Mouse (Mus musculus) kidney, embryonic 14.5 days (tissue): ENCODE results near the gene Cdk14. TPM values are rescaled to one million over a fixed set of nuclear protein-coding genes. Genes with fewer than 3 reads are reported as not detected.

Experiments
- ATAC-seq: fragments of 200-750 bp; cut with Nextera tagmentation; 2 replicates; pipeline ENCODE4 v1.8.0; 2017; ENCODE audit warnings: moderate number of reproducible peaks, mild to moderate bottlenecking, moderate TSS enrichment, moderate library complexity; ENCODE audit not compliant: low FRiP score, low TSS enrichment
- H3K27ac ChIP-seq: fragments of 300-500 bp; sonication (generic); 2 replicates; pipeline ENCODE4 v1.5.1; 2014; ENCODE audit warnings: low read depth, mild to moderate bottlenecking, low read length, moderate library complexity, mixed read lengths
- H3K27me3 ChIP-seq: fragments of 300-500 bp; sonication (generic); 2 replicates; pipeline ENCODE4 v1.6.1; 2014; ENCODE audit warnings: mild to moderate bottlenecking, low read length; ENCODE audit not compliant: control insufficient read depth, insufficient read depth
- H3K36me3 ChIP-seq: fragments of 300-500 bp; sonication (generic); 2 replicates; pipeline ENCODE4 v1.6.1; 2014; ENCODE audit warnings: low read length, mixed read lengths; ENCODE audit not compliant: control insufficient read depth, insufficient read depth
- H3K4me1 ChIP-seq: fragments of 300-500 bp; sonication (generic); 2 replicates; pipeline ENCODE4 v1.6.1; 2014; ENCODE audit warnings: low read length, mixed read lengths; ENCODE audit not compliant: control insufficient read depth, insufficient read depth
- H3K4me2 ChIP-seq: fragments of 300-500 bp; sonication (generic); replicated peaks from 2 replicates; pipeline ENCODE4 v1.6.1; 2014; ENCODE audit warnings: low read depth, mild to moderate bottlenecking, low read length
- H3K4me3 ChIP-seq: fragments of 300-500 bp; sonication (generic); 2 replicates; pipeline ENCODE4 v1.5.1; 2014; ENCODE audit warnings: mild to moderate bottlenecking, low read length
- H3K9ac ChIP-seq: fragments of 300-500 bp; sonication (generic); 2 replicates; pipeline ENCODE4 v1.6.1; 2014; ENCODE audit warnings: low read depth, mild to moderate bottlenecking, low read length, moderate library complexity
- H3K9me3 ChIP-seq: fragments of 300-500 bp; sonication (generic); 2 replicates; pipeline ENCODE4 v1.6.1; 2016; ENCODE audit warnings: low read length; ENCODE audit not compliant: control insufficient read depth
- WGBS: fragments of 180-500 bp; shearing (Covaris S2); extraction: QIAGEN DNeasy Blood & Tissue Kit; methylation state at CpG from one replicate; pipeline ENCODE4 v1.1.7; 2014; 5-methylcytosine and 5-hydroxymethylcytosine counted together
- polyA plus RNA-seq: library from polyadenylated mRNA; unstranded; fragments of >200 nt; fragmentation: Nextera tagmentation; extraction: Ambion mirVana; gene quantifications from 2 replicates; pipeline ENCODE4 v1.2.1, GENCODE M21; 2014

The Cdk14 gene
- polyA plus RNA-seq, 1 experiment from 2014 or later, result 18.9 TPM

- Histone ChIP-seq H3K9me3 (no peaks in the 10 kb centered on the region), H3K27me3 (no peaks in the 10 kb centered on the region), H3K4me3 (no peak overlapping the region), H3K36me3 (no peaks in the 10 kb centered on the region), H3K9ac (no peak overlapping the region), H3K4me1 (peaks cover 12% of the 10 kb centered on the region), H3K27ac (peak overlapping the region; percentile 69; the same call in 1 of the 2 replicates), H3K4me2 (no peak overlapping the region)
- ATAC-seq, result peak; percentile 91
- 14% methylated on average over 13 of the region's 13 CpGs for WGBS
Observed at GRCm38 (mm10) chr5:4834819-4835480, 585.2 kb downstream of the Cdk14 start.

- Histone ChIP-seq H3K9ac (no peak overlapping the region), H3K27ac (no peak overlapping the region), H3K4me2 (no peak overlapping the region), H3K9me3 (no peaks in the 10 kb centered on the region), H3K4me1 (peaks cover 12% of the 10 kb centered on the region), H3K27me3 (no peaks in the 10 kb centered on the region), H3K4me3 (no peak overlapping the region), H3K36me3 (no peaks in the 10 kb centered on the region)
- whole genome bisulfite sequencing, result 29% methylated on average over 11 of the region's 11 CpGs
- ATAC-seq, result no peak
Observed at GRCm38 (mm10) chr5:4833940-4834339, 586.2 kb downstream of the Cdk14 start.

- Histone ChIP-seq H3K4me2 (no peak overlapping the region), H3K4me1 (0 out of 2 replicates have a peak, but pooled peaks cover under 1% of the 10 kb centered on the region), H3K36me3 (no peaks in the 10 kb centered on the region), H3K9me3 (no peaks in the 10 kb centered on the region), H3K27me3 (no peaks in the 10 kb centered on the region), H3K4me3 (no peak overlapping the region), H3K27ac (no peak overlapping the region), H3K9ac (no peak overlapping the region)
- 70% methylated on average over 2 of the region's 2 CpGs for WGBS
- no peak for ATAC-seq
Observed at GRCm38 (mm10) chr5:4826886-4827285, 593.2 kb downstream of the Cdk14 start.

- H3K4me2 ChIP-seq, result no peak overlapping the region
- ATAC-seq, result peak; percentile 91; the same call in 1 of the 2 replicates
- H3K4me1 ChIP-seq, result 0 out of 2 replicates have a peak, but pooled peaks cover 7% of the 10 kb centered on the region
- no peaks in the 10 kb centered on the region for H3K27me3 ChIP-seq
- no peaks in the 10 kb centered on the region for H3K36me3 ChIP-seq
- H3K4me3 ChIP-seq, result no peak overlapping the region
- no peak overlapping the region; the same call in 1 of the 2 replicates for H3K27ac ChIP-seq
- no peak overlapping the region for H3K9ac ChIP-seq
- 47% methylated on average over 7 of the region's 7 CpGs for WGBS
- H3K9me3 ChIP-seq, result no peaks in the 10 kb centered on the region
Observed at GRCm38 (mm10) chr5:4825951-4826350, 594.2 kb downstream of the Cdk14 start.

- Histone ChIP-seq H3K4me3 (no peak overlapping the region), H3K9me3 (no peaks in the 10 kb centered on the region), H3K27ac (no peak overlapping the region), H3K9ac (no peak overlapping the region), H3K4me1 (0 out of 2 replicates have a peak, but pooled peaks cover 7% of the 10 kb centered on the region), H3K4me2 (no peak overlapping the region), H3K27me3 (no peaks in the 10 kb centered on the region), H3K36me3 (no peaks in the 10 kb centered on the region)
- ATAC-seq, result no peak; the same call in 1 of the 2 replicates
- WGBS, result 82% methylated on average over 4 of the region's 4 CpGs
Observed at GRCm38 (mm10) chr5:4825076-4825475, 595.0 kb downstream of the Cdk14 start.

GRCm38 (mm10) chr5:4824171-4824570 lies 595.9 kb downstream of the Cdk14 start:
- H3K27me3 ChIP-seq, result no peaks in the 10 kb centered on the region
- no peak overlapping the region for H3K4me3 ChIP-seq
- no peak overlapping the region for H3K4me2 ChIP-seq
- no peaks in the 10 kb centered on the region for H3K36me3 ChIP-seq
- H3K9me3 ChIP-seq, result no peaks in the 10 kb centered on the region
- 0 out of 2 replicates have a peak, but pooled peaks cover 7% of the 10 kb centered on the region for H3K4me1 ChIP-seq
- no peak overlapping the region for H3K9ac ChIP-seq
- 61% methylated on average over 1 of the region's 1 CpGs for WGBS
- no peak for ATAC-seq
- no peak overlapping the region for H3K27ac ChIP-seq

- Histone ChIP-seq H3K27ac (no peak overlapping the region), H3K4me1 (0 out of 2 replicates have a peak, but pooled peaks cover 7% of the 10 kb centered on the region), H3K9me3 (no peaks in the 10 kb centered on the region), H3K36me3 (no peaks in the 10 kb centered on the region), H3K4me2 (no peak overlapping the region), H3K27me3 (no peaks in the 10 kb centered on the region), H3K9ac (no peak overlapping the region), H3K4me3 (no peak overlapping the region)
- 42% methylated on average over 2 of the region's 2 CpGs for WGBS
- ATAC-seq, result no peak
Observed at GRCm38 (mm10) chr5:4822041-4822440, 598.1 kb downstream of the Cdk14 start.

- peak; percentile 43; the same call in 1 of the 2 replicates for ATAC-seq
- WGBS, result 14% methylated on average over 8 of the region's 8 CpGs
- 0 out of 2 replicates have a peak, but pooled peaks cover 7% of the 10 kb centered on the region for H3K4me1 ChIP-seq
- no peaks in the 10 kb centered on the region for H3K27me3 ChIP-seq
- H3K27ac ChIP-seq, result no peak overlapping the region
- no peaks in the 10 kb centered on the region for H3K36me3 ChIP-seq
- H3K9ac ChIP-seq, result no peak overlapping the region
- no peak overlapping the region for H3K4me3 ChIP-seq
- H3K4me2 ChIP-seq, result no peak overlapping the region; the same call in 1 of the 2 replicates
- H3K9me3 ChIP-seq, result no peaks in the 10 kb centered on the region
Observed at GRCm38 (mm10) chr5:4821368-4821771, 598.7 kb downstream of the Cdk14 start.

- 83% methylated on average over 5 of the region's 5 CpGs for WGBS
- Histone ChIP-seq H3K27ac (no peak overlapping the region), H3K9ac (no peak overlapping the region), H3K36me3 (no peaks in the 10 kb centered on the region), H3K4me3 (no peak overlapping the region), H3K27me3 (no peaks in the 10 kb centered on the region), H3K4me1 (0 out of 2 replicates have a peak, but pooled peaks cover 7% of the 10 kb centered on the region), H3K4me2 (no peak overlapping the region), H3K9me3 (no peaks in the 10 kb centered on the region)
- ATAC-seq, result no peak
Observed at GRCm38 (mm10) chr5:4816981-4817380, 603.1 kb downstream of the Cdk14 start.
